Mouse (Mus musculus) heart, postnatal 14 days (tissue): ENCODE results near the gene Rnf123. TPM values are rescaled to one million over a fixed set of nuclear protein-coding genes. Genes with fewer than 3 reads are reported as not detected.

Experiments
- DNase-seq, 2 experiments: peaks; one replicate each; pipeline ENCODE4 v3.0.0; 2021 to 2022
- intact Hi-C: fragments of 180-260 bp; cut with DNase I; formaldehyde crosslinking; loops from one replicate; pipeline ENCODE4 v1.15.1; 2025
- total RNA-seq, 2 experiments: library from RNA; stranded (reverse); gene quantifications; 2 replicates each; pipeline ENCODE4 v1.2.3; 2021

Gene Rnf123
- total RNA-seq, 2 experiments from 2014 or later: 85.3 to 92.6 TPM

- DNase-seq: no peak
- intact Hi-C loops: loop anchor here (10.0 kb wide), 1 partner anchor 319 kb away; the partner anchor contains the start of gene Ccdc36
Observed at GRCm38 (mm10) chr9:108106090-108106489, 22.9 kb upstream of the Rnf123 start.

GRCm38 (mm10) chr9:108105549-108105863 lies 22.4 kb upstream of the Rnf123 start:
- intact Hi-C loops: loop anchor here (10.0 kb wide), 1 partner anchor 319 kb away; the partner anchor contains the start of gene Ccdc36
- no peak for DNase-seq

- intact Hi-C loops: loop anchor here (10.0 kb wide), 1 partner anchor 320 kb away; the partner anchor contains the start of gene Ccdc36
- DNase-seq: no peak
Observed at GRCm38 (mm10) chr9:108104766-108105548, 21.8 kb upstream of the Rnf123 start.

GRCm38 (mm10) chr9:108099619-108100018 lies 16.5 kb upstream of the Rnf123 start:
- DNase-seq: no peak
- intact Hi-C loops: loop anchor here (10.0 kb wide), 1 partner anchor 325 kb away; the partner anchor contains the start of gene Ccdc36

- DNase-seq: no peak
- intact Hi-C loops: loop anchor here (1.0 kb wide), 2 partner anchors 105 to 188 kb away; no protein-coding TSS in a partner anchor
Observed at GRCm38 (mm10) chr9:108095949-108096712, 13.0 kb upstream of the Rnf123 start.

- peak; percentile 67 to 80 for DNase-seq
- intact Hi-C loops: loop anchor here (1.0 kb wide), 1 partner anchor 106 kb away; no protein-coding TSS in a partner anchor
Observed at GRCm38 (mm10) chr9:108095518-108095917, 12.4 kb upstream of the Rnf123 start.

GRCm38 (mm10) chr9:108094998-108095411 lies 11.9 kb upstream of the Rnf123 start:
- DNase-seq: peak; percentile 37 to 38
- intact Hi-C loops: loop anchor here (1.0 kb wide), 1 partner anchor 106 kb away; no protein-coding TSS in a partner anchor

GRCm38 (mm10) chr9:108094184-108094941 lies 11.2 kb upstream of the Rnf123 start, which contains the start of gene Apeh:
Gene Apeh, minus strand, starts transcription at chr9:108094606.
- peak; percentile 94 to 96 for DNase-seq
- intact Hi-C loops: no loop called here

GRCm38 (mm10) chr9:108093586-108093985 lies 10.4 kb upstream of the Rnf123 start:
- DNase-seq: no peak
- intact Hi-C loops: no loop called here

- intact Hi-C loops: no loop called here
- no peak for DNase-seq
Observed at GRCm38 (mm10) chr9:108090611-108091120, 7.5 kb upstream of the Rnf123 start.

GRCm38 (mm10) chr9:108085261-108085660 lies 2.1 kb upstream of the Rnf123 start:
- intact Hi-C loops: no loop called here
- no peak for DNase-seq

- intact Hi-C loops: no loop called here
- DNase-seq: no peak
Observed at GRCm38 (mm10) chr9:108083561-108083960, 415 bp upstream of the Rnf123 start.

GRCm38 (mm10) chr9:108082549-108082948 lies 597 bp downstream of the Rnf123 start:
- intact Hi-C loops: no loop called here
- no peak for DNase-seq

- DNase-seq: no peak
- intact Hi-C loops: no loop called here
Observed at GRCm38 (mm10) chr9:108080168-108080567, 3.0 kb downstream of the Rnf123 start, which contains the start of gene Mst1. Gene Mst1, plus strand, starts transcription at chr9:108080436.

- intact Hi-C loops: no loop called here
- DNase-seq: no peak
Observed at GRCm38 (mm10) chr9:108073141-108073930, 9.8 kb downstream of the Rnf123 start.

GRCm38 (mm10) chr9:108072481-108072924 lies 10.6 kb downstream of the Rnf123 start:
- DNase-seq: no peak
- intact Hi-C loops: no loop called here

GRCm38 (mm10) chr9:108071801-108072200 lies 11.3 kb downstream of the Rnf123 start:
- intact Hi-C loops: loop anchor here (2.0 kb wide), 1 partner anchor 41 kb away; no protein-coding TSS in a partner anchor
- DNase-seq: no peak

- intact Hi-C loops: no loop called here
- no peak for DNase-seq
Observed at GRCm38 (mm10) chr9:108069529-108069928, 13.6 kb downstream of the Rnf123 start.

GRCm38 (mm10) chr9:108069007-108069406 lies 14.1 kb downstream of the Rnf123 start:
- intact Hi-C loops: no loop called here

More at GRCm38 (mm10) chr9:108069007-108069406, 14.1 kb downstream of the Rnf123 start:
- DNase-seq: no peak
